Mouse (Mus musculus): ENCODE results near the gene Kif2c. TPM values are rescaled to one million over a fixed set of nuclear protein-coding genes. Genes with fewer than 3 reads are reported as not detected.

The Kif2c gene
- polyA plus RNA-seq, 1 experiment from 2014 or later, result 113 TPM

DNA sequence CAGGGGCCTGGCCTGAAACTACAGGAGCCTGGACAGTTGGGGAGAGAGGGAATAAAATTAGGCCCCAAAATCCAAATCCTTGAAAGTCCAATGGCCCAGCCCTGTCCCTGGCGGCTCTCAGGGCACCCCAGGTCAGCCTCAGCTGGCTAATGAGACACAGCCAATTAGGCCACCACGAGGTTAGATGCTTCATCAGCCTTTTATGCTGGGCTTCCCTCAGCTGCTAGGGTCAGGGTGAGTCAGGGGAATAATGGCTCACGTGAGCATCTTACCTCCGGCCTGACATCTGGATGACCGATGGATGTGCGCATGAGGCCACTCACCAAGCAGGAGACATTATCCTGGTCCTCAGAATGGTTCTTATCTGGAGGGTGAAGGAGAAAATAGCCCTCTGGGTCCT lies 51.6 kb downstream of the Kif2c start:
- Histone ChIP-seq H3K36me3 (peaks cover 46% of the 10 kb centered on the region), H3K9me3 (replicated peaks) (no peaks in the 10 kb centered on the region), H3K4me3 (peak overlapping the region; percentile 95), H3K4me1 (peaks cover 84% of the 10 kb centered on the region), H3K27ac (replicated peaks) (peak overlapping the region; percentile 93), H3K27me3 (ENCODE audit: low read depth, poor library complexity, severe bottlenecking) (peaks cover 35% of the 10 kb centered on the region)
- 64% methylated on average over 6 of the region's 6 CpGs for WGBS
- DNase-seq (ENCODE audit: low spot score), result no peak

DNA sequence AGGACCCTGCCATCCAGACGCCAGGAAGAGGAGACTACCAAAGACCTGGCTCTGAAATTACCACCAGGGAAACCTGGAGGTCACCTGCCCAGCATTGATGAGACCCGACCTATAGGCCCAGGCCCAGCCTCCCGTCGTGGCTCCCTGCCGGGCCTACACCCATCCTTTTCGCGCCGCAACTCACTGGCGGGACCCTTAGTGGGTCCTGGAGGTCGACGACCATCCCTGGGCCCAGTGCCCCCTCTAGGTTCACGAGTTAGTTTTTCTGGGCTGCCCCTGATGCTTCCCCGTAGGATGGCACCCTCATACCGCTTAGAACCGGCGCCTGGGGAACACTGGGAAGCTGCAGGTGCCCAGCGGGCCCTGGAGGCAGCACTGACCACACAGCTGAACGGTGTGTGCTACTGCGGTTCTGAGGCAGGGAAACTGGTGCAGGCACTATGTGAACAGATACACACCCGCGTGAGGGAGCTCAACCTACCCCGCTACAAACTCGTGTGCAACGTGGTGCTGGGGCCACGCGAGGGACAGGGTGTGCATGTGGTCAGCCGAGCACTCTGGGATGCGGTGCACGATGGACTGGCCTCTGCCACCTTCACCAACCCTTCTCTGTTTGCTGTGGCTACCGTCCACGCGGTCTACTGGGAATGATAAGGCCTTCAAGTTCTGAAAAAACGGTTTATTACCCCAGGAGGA lies 54.3 kb downstream of the Kif2c start:
- no peak for DNase-seq (ENCODE audit: low spot score)
- Histone ChIP-seq H3K4me3 (no peak overlapping the region), H3K36me3 (peaks cover 46% of the 10 kb centered on the region), H3K4me1 (peaks cover 84% of the 10 kb centered on the region), H3K27ac (replicated peaks) (no peak overlapping the region), H3K27me3 (ENCODE audit: low read depth, poor library complexity, severe bottlenecking) (peaks cover 34% of the 10 kb centered on the region), H3K9me3 (replicated peaks) (no peaks in the 10 kb centered on the region)
- 93% methylated on average over 33 of the region's 33 CpGs for WGBS

DNA sequence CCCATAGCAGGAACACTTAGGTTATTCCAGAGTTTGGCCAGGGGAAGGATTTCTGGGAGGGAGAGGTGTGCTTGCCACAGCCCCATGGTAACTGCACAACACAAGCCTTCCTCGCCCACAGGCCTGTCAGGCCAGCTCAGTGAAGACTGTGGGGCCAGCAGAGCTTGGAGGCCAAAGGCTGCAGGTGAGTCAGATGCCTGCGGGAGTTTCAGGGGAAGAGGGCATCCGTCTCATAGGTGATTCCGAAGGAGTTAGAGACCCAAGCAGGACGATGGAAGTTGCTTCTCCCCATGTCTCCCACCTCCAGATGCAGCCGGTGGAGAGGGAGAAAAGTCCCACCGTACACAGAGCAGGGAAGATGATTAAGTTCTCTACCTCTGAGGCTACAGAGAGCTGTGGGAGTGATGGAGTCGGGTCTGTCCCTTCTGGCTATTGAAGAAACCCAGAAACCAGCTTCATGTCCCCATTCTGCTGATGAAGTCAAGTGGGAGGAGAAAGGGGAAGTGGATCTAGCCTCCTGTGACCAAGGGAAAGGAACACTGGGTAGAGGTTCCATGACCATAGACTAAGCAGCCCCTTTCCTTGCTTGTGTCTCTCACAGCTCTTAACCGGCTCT lies 55.7 kb downstream of the Kif2c start, which contains the start of gene Tctex1d4:
Gene Tctex1d4, plus strand, starts transcription at position 120 of the 616 bp plus-strand sequence.
- 86% methylated on average over 9 of the region's 9 CpGs for WGBS
- Histone ChIP-seq H3K36me3 (peaks cover 46% of the 10 kb centered on the region), H3K9me3 (replicated peaks) (no peaks in the 10 kb centered on the region), H3K27me3 (ENCODE audit: low read depth, poor library complexity, severe bottlenecking) (peaks cover 21% of the 10 kb centered on the region), H3K4me1 (peaks cover 70% of the 10 kb centered on the region), H3K27ac (replicated peaks) (peak within 1 kb of the TSS; percentile 91), H3K4me3 (peak within 1 kb of the TSS; percentile 25)
- no peak for DNase-seq (ENCODE audit: low spot score)

DNA sequence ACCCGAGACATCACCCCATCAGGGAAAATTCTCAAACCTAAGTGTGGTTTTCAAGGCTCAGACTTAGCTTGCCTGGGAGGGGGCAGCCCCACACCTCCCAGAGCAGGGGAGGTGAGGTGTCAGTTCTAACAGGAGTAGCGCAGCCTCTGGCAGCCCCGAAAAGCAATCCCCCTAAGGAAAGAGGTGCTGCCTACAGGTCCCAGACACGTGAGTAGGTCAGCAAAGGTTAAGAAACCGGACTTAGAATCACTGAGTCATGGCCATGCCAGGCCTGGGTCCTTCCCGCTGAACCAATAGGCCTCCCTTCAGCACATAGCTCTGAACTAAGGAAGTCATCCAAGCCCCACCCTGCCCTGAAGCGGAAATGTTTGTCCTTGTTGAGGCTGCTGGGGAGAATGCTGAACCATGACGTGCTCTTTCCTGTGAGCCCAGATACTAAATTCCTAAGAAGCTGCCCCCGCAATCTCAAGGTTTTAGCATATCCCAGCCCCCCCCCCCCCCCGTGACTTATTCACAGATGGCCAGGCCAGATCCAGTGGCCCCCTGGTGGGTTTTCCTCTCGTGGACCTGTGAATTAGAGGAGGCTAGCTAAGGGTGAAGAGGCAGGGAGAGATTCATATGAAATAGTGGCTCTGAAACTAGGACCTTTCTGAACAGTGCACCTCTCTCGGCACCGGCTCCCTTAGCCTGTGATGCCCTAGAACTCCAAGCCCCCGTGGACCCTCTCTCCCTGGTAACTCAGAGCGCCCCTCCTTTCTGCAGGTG lies 56.3 kb downstream of the Kif2c start:
- Histone ChIP-seq H3K27ac (replicated peaks) (peak overlapping the region; percentile 91), H3K9me3 (replicated peaks) (no peaks in the 10 kb centered on the region), H3K36me3 (peaks cover 40% of the 10 kb centered on the region), H3K4me1 (peaks cover 70% of the 10 kb centered on the region), H3K27me3 (ENCODE audit: low read depth, poor library complexity, severe bottlenecking) (peaks cover 14% of the 10 kb centered on the region), H3K4me3 (peak overlapping the region; percentile 25)
- WGBS, result 51% methylated on average over 15 of the region's 15 CpGs
- no peak for DNase-seq (ENCODE audit: low spot score)

DNA sequence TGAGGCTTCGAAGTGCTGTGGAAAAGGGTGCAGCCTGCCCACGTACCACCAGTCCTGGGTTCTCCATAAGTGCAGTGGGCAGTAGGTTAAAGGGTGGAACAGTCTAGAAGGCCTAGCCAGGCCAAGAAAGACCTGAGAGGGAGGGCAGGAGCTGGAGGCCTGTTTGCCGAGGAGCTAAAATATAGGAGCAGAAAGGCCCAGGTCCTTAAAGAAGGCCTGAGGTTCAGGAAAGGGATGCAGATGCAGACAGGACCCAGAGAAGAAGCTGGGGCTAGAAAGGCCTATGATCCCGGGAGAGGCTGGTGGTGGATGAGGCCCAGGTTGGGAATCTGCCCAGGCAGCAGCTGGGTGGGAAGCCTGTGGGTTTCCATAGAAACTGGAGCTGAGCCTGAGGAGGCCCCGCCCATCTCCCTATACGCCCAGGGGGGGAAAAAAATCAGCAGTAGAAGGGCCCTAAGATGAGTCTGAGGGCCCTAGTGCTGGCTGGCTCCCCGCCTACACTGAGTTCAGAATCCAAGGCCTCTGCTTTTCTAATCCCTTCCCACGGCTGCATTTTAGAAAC lies 57.0 kb downstream of the Kif2c start, which contains the start of gene Btbd19:
Gene Btbd19, minus strand, starts transcription at position 378 of the 562 bp plus-strand sequence.
- Histone ChIP-seq H3K36me3 (peaks cover 34% of the 10 kb centered on the region), H3K27me3 (ENCODE audit: low read depth, poor library complexity, severe bottlenecking) (peaks cover 7% of the 10 kb centered on the region), H3K4me3 (peak within 1 kb of the TSS; percentile 25), H3K4me1 (peaks cover 69% of the 10 kb centered on the region), H3K9me3 (replicated peaks) (no peaks in the 10 kb centered on the region), H3K27ac (replicated peaks) (peak within 1 kb of the TSS; percentile 91)
- 32% methylated on average over 8 of the region's 8 CpGs for WGBS
- DNase-seq (ENCODE audit: low spot score), result peak; percentile 62

DNA sequence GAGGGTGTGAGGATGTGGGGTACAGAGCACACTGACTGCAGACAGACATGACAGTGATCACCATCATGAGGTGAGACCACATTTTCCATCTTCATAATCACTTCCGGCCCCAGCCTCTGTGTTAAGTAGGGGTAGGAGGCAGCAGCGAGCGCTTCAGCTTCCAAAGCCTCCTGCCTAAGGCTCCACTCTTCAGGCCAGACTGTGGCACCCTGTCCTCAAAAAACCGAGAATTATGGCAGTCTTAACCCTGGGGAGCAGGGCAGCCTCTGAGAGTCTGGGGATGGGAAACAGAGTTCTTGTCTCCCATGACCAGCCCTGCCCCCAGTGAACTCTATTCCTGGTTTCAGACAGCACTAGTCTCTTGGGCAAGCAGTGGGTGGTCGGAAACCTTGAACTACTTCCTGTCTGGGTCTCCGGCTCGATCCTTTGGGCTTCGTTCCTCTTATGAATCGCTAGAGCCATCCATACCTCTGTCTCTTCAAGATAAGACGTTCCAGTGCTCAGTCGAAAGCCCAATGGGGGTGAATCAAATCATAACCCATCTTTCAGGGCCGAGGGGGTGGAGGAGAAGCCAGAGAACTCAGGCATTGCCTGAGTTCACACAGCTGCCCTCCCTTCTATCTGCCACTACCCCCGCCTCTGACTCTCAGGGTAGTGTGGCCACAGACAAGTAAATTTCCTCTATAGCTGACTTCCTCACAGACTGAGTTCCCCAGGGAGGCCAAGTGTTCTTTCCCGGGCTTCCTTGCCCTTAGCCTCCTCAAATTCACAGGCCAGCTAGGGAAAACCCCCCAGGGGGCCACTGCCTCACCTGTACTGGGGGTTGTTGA lies 57.7 kb downstream of the Kif2c start:
- peaks cover 27% of the 10 kb centered on the region for H3K36me3 ChIP-seq
- H3K27me3 ChIP-seq (ENCODE audit: low read depth, poor library complexity, severe bottlenecking), result peaks cover under 1% of the 10 kb centered on the region; the same call in 1 of the 2 replicates
- peak overlapping the region; percentile 25 for H3K4me3 ChIP-seq
- DNase-seq (ENCODE audit: low spot score), result no peak
- no peaks in the 10 kb centered on the region for H3K9me3 ChIP-seq (replicated peaks)
- WGBS, result 72% methylated on average over 14 of the region's 14 CpGs
- peaks cover 66% of the 10 kb centered on the region for H3K4me1 ChIP-seq
- H3K27ac ChIP-seq (replicated peaks), result peak overlapping the region; percentile 91

DNA sequence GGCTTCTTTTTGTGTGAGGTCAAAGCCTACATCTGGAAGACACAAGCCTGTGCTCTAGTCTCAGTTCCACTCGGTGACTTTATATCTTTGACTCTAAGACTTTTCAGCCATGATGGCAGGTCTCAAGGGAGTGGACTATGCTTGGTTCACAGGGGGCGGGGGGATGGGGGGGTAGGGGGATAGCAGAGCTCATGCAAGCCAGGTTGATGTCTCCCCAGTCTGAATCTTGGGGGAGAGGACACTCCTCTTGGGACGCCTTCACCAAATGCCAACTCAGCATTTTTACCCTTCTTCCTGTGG lies 58.3 kb downstream of the Kif2c start:
- H3K9me3 ChIP-seq (replicated peaks), result no peaks in the 10 kb centered on the region
- H3K4me3 ChIP-seq, result no peak overlapping the region
- H3K36me3 ChIP-seq, result peaks cover 21% of the 10 kb centered on the region
- no peaks in the 10 kb centered on the region for H3K27me3 ChIP-seq (ENCODE audit: low read depth, poor library complexity, severe bottlenecking)
- H3K27ac ChIP-seq (replicated peaks), result peak overlapping the region; percentile 91
- 84% methylated on average over 3 of the region's 3 CpGs for WGBS
- H3K4me1 ChIP-seq, result peaks cover 67% of the 10 kb centered on the region
- no peak for DNase-seq (ENCODE audit: low spot score)

DNA sequence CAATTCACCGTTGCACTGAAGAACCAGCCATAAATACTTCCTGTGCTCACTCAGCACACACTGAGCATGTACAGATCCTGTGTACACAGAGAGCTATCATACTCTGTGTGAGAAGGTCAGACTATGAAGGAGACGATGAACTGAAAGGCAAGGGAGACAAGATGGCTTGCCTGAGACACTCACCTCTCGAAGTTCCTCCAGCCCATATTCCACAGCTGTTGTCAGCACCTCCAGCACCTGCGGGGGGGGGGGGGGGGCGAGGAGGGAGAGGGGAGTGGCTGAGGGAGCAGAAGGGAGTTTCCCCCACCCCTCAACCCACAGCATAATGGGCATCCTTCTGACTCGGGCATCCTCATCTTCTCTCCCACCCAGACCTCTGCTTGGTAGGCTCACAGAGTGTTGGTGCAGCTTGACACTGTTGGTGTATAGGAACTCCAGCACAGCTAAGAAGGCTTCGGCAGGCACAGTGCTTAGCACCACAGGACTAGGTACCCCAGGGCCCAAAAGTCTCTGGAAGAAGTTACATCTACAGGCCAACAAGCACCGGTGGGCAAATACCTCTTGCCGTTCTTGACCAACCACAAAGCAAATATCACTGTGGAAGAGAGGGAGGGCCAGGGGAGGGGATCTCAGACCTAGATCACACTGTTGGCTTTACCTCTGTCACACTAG lies 58.8 kb downstream of the Kif2c start:
- Histone ChIP-seq H3K4me3 (no peak overlapping the region), H3K27ac (replicated peaks) (peak overlapping the region; percentile 91; the same call in 1 of the 2 replicates), H3K4me1 (peaks cover 63% of the 10 kb centered on the region), H3K27me3 (ENCODE audit: low read depth, poor library complexity, severe bottlenecking) (no peaks in the 10 kb centered on the region), H3K9me3 (replicated peaks) (no peaks in the 10 kb centered on the region), H3K36me3 (peaks cover 16% of the 10 kb centered on the region)
- WGBS, result 93% methylated on average over 7 of the region's 9 CpGs
- no peak for DNase-seq (ENCODE audit: low spot score)

DNA sequence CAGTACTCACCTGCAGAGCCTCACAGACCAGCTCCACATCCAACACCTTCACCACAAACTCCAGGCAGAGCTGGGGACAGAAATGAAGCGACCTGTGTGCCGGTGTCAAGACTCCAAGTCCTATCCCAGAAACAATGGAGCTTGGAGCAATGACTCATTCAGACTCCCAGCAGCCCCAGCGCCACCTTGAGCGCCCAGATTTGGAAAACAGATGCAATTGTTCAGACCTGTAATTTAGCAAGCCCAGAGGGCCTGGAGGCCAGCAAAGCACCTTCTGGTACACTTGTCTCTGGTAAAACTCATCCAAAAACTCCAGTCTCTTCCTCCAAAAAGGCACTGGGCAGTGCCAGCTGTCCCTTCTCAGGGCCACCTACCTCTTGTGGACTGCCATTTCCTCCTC lies 60.2 kb downstream of the Kif2c start:
- H3K4me1 ChIP-seq, result peaks cover 55% of the 10 kb centered on the region
- H3K27me3 ChIP-seq (ENCODE audit: low read depth, poor library complexity, severe bottlenecking), result no peaks in the 10 kb centered on the region
- WGBS, result 91% methylated on average over 4 of the region's 4 CpGs
- H3K4me3 ChIP-seq, result no peak overlapping the region
- 0 out of 2 replicates have a peak, but pooled peaks cover 2% of the 10 kb centered on the region for H3K36me3 ChIP-seq
- no peak overlapping the region for H3K27ac ChIP-seq (replicated peaks)
- no peaks in the 10 kb centered on the region for H3K9me3 ChIP-seq (replicated peaks)
- DNase-seq (ENCODE audit: low spot score), result no peak

DNA sequence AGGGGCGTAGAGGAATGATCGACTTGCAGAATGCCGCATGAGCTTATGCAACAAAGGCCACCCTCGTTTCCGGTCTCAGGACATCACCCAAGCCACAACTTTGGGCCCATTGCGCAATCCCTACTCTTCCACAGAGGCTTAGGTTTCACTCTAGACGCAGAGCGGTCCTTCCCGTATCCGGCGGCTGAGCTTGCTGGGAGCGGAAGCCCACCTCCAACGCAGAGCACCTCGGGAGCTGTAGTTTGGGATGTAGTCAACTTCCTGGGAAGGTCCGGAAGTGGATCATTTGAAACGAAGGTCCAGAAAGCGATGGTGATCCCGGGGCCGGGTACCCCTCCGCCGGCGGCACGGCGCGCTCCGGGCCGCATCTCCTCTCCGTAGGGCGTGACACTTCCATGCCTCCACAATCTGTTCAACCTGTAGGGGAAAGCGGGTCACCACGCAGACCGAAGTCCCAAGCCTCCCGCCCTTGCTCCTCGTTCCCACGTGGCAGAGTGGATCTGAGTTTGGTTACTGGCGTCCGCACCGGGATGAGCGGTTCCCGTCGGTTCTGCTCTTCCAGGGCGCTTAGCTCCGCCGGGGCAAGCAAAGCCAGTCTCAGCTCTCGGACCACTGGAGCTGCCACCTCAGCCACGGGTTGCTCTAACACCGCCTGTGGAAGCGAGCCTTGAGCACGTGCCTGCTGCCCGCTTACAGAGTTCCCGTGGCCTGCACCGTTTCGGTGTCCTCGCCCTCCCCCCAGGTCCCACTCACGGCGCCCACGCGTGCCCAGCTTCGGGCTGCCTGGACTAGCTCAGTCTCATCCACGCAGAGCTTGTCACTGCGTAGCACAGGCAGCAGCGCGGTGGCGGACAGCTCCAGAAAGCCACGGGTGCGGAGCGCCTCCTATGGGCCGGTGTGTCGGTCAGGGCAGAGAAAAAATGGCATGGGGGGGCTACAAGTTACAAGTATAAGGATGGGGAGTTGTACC lies 61.7 kb downstream of the Kif2c start:
- Histone ChIP-seq H3K36me3 (peaks cover 7% of the 10 kb centered on the region), H3K4me3 (peak overlapping the region; percentile 83), H3K27me3 (ENCODE audit: low read depth, poor library complexity, severe bottlenecking) (no peaks in the 10 kb centered on the region), H3K9me3 (replicated peaks) (no peaks in the 10 kb centered on the region), H3K4me1 (peaks cover 44% of the 10 kb centered on the region), H3K27ac (replicated peaks) (peak overlapping the region; percentile 93)
- under 1% methylated on average over 69 of the region's 69 CpGs for WGBS
- DNase-seq (ENCODE audit: low spot score), result peak; percentile 95

DNA sequence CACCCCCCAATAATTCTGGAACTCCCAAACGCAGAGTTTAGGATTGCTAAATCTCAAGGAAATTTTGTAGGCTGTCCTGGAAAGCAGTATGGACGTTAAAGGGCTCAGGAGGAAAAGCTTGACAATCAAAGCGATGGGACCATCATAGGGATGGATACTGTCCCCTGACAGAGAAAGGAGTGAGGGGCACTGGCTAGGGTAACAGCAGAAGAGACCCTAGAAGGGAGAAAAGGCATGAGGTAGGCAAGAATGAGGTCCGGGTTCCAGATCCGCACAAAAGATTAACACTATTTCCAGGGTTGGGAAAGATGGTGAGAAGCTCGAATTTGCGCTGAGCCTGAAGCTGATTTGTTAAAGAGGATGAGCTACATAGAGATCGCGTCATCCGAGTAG lies 62.4 kb downstream of the Kif2c start:
- Histone ChIP-seq H3K4me1 (peaks cover 37% of the 10 kb centered on the region), H3K9me3 (replicated peaks) (no peaks in the 10 kb centered on the region), H3K27ac (replicated peaks) (peak overlapping the region; percentile 93), H3K36me3 (peaks cover 13% of the 10 kb centered on the region), H3K4me3 (peak overlapping the region; percentile 83), H3K27me3 (ENCODE audit: low read depth, poor library complexity, severe bottlenecking) (no peaks in the 10 kb centered on the region)
- WGBS, result 7% methylated on average over 10 of the region's 10 CpGs
- no peak for DNase-seq (ENCODE audit: low spot score)

Data from midbrain, embryonic 10.5 days (tissue).